Mouse (Mus musculus) kidney, embryonic 16.5 days (tissue): ENCODE results near the gene Fip1l1. TPM values are rescaled to one million over a fixed set of nuclear protein-coding genes. Genes with fewer than 3 reads are reported as not detected.

Experiments
- polyA plus RNA-seq: library from polyadenylated mRNA; unstranded; fragments of >200 nt; fragmentation: Nextera tagmentation; extraction: Ambion mirVana; gene quantifications from 2 replicates; pipeline ENCODE4 v1.2.1, GENCODE M21; 2015

Fip1l1 gene
- polyA plus RNA-seq, 1 experiment from 2014 or later, result 88.2 TPM

Other genes starting within 250 kb of the Fip1l1 start
- 17.9 and 19.2 TPM in 2 replicates for gene Scfd2, start 3.7 kb upstream of the Fip1l1 start, polyA plus RNA-seq
- gene Lnx1, start 167.5 kb downstream of the Fip1l1 start, polyA plus RNA-seq, result 2.5 and 3.2 TPM in 2 replicates